Mouse (Mus musculus) intestine, embryonic 15.5 days (tissue): ENCODE measurements around the gene Pak4. TPM values are rescaled to one million over a fixed set of nuclear protein-coding genes. Genes with fewer than 3 reads are reported as not detected.
A peak's percentile ranks its signal among the peaks of the same experiment; 100 is the strongest.
"Not testable (repeated sequence)": the region's sequence is repeated elsewhere in the genome, so short reads cannot be mapped to it uniquely, and the experiment has no call there.

Experiments used
- ATAC-seq: fragments of 200-750 bp; cut with Nextera tagmentation; 2 replicates; pipeline ENCODE4 v1.8.0; 2017; ENCODE audit warnings: moderate TSS enrichment, moderate library complexity
- H3K27ac ChIP-seq: fragments of 300-500 bp; sonication (generic); 2 replicates; pipeline ENCODE4 v1.5.1; 2015; ENCODE audit warnings: mild to moderate bottlenecking, inconsistent platforms
- H3K27me3 ChIP-seq: fragments of 300-500 bp; sonication (generic); replicated peaks from 2 replicates; pipeline ENCODE4 v1.6.1; 2015; ENCODE audit warnings: inconsistent platforms
- H3K36me3 ChIP-seq: fragments of 300-500 bp; sonication (generic); 2 replicates; pipeline ENCODE4 v1.6.1; 2015; ENCODE audit warnings: inconsistent platforms
- H3K4me1 ChIP-seq: fragments of 300-500 bp; sonication (generic); replicated peaks from 2 replicates; pipeline ENCODE4 v1.6.1; 2015; ENCODE audit warnings: inconsistent platforms
- H3K4me2 ChIP-seq: fragments of 300-500 bp; sonication (generic); replicated peaks from 2 replicates; pipeline ENCODE4 v1.6.1; 2015; ENCODE audit warnings: mild to moderate bottlenecking, inconsistent platforms
- H3K4me3 ChIP-seq: fragments of 300-500 bp; sonication (generic); replicated peaks from 2 replicates; pipeline ENCODE4 v1.5.1; 2015; ENCODE audit warnings: inconsistent platforms
- H3K9ac ChIP-seq: fragments of 300-500 bp; sonication (generic); 2 replicates; pipeline ENCODE4 v1.6.1; 2015; ENCODE audit warnings: inconsistent platforms
- H3K9me3 ChIP-seq: fragments of 300-500 bp; sonication (generic); 2 replicates; pipeline ENCODE4 v1.6.1; 2016; ENCODE audit warnings: inconsistent platforms
- WGBS: fragments of 180-500 bp; shearing (Covaris S2); methylation state at CpG from one replicate; pipeline ENCODE4 v1.1.7; 2015; 5-methylcytosine and 5-hydroxymethylcytosine counted together
- polyA plus RNA-seq: library from polyadenylated mRNA; unstranded; fragments of >200 nt; fragmentation: Nextera tagmentation; extraction: Ambion mirVana; gene quantifications from 2 replicates; pipeline ENCODE4 v1.2.1, GENCODE M21; 2015

Pak4 gene
- polyA plus RNA-seq, 1 experiment from 2014 or later = 51.7 TPM

DNA sequence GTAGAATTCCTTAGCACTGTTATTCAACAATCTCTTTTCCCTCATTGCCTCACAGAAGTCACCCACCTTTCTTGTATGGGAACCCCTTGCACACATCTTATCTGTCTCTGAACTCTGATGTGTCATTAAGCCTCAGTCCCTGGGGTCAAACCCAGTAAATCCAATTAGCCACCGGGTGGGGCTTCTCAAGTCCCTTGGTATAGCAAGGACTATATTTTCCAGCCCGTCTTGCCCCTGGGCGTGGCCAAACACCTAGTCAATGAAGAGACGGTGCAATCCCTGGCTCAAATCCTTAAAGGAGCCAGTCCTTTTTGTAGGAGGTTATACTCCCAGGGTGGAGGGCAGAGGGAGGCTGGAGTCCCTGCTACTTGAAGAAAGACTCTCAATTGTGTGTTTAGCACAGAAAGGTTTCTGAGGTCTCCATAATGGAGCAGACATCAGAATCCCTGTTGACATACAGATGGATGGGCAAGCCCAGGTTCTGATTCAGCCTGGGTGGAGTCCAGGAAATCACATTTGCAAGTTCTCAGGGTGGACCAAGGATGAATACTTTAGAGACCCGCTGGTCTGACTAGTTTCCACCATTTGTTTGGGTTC is 41.9 kb downstream of the Pak4 start:
- H3K4me2 ChIP-seq = no peak overlapping the region
- no peak overlapping the region for H3K27ac ChIP-seq
- H3K36me3 ChIP-seq = peaks cover 14% of the 10 kb centered on the region
- no peak overlapping the region for H3K9ac ChIP-seq
- 7% methylated on average over 5 of the region's 5 CpGs for WGBS
- no peaks in the 10 kb centered on the region for H3K27me3 ChIP-seq
- no peaks in the 10 kb centered on the region for H3K9me3 ChIP-seq
- H3K4me3 ChIP-seq = no peak overlapping the region
- 0 out of 2 replicates have a peak, but pooled peaks have one; percentile 37 for ATAC-seq
- H3K4me1 ChIP-seq = peaks cover 8% of the 10 kb centered on the region

DNA sequence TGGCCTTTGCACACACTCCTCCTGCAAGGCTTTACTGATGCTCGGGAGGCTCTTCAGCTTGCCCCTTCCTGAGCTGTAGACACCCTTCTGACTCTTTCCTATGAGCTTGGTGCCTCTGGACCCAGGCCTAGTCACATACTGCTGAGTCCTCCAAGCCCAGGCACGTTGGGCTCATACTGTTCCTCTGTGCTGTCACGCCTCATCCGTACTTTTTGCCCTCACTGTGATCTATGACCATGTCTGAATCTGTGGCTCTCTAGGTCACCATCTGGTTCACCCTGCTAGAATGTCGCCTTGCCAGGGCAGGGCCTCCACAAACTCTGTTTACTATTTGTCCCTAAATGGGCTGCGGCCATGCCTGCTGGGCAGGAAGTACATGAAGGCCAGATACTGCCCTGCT is 44.9 kb downstream of the Pak4 start:
- Histone ChIP-seq H3K4me2 (no peak overlapping the region), H3K4me3 (no peak overlapping the region), H3K27ac (no peak overlapping the region), H3K4me1 (peaks cover 5% of the 10 kb centered on the region), H3K36me3 (no peaks in the 10 kb centered on the region), H3K27me3 (no peaks in the 10 kb centered on the region), H3K9me3 (no peaks in the 10 kb centered on the region), H3K9ac (no peak overlapping the region)
- ATAC-seq = no peak
- WGBS = 88% methylated on average over 6 of the region's 6 CpGs

DNA sequence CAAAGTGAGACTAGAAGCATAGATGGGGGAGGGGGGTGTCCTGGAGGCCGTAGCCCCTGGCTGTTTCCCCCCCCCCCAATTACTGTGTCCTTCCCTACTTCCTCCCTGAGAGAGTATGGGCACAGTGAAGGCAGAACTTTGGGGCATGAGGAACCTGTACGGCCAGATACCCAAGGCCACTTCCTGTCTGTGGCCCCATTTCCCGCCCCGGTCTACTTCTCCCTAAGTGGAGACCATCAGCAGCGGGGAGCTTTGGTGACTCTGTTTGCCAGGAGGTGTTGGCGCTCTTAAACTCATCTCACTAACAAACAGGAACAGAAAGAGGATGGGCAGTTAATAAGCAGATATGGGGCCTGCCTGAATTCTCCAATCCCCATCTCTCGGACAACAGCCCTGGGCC is 50.4 kb downstream of the Pak4 start:
- H3K36me3 ChIP-seq = no peaks in the 10 kb centered on the region
- no peak for ATAC-seq
- peaks cover 24% of the 10 kb centered on the region for H3K27me3 ChIP-seq
- WGBS = 64% methylated on average over 7 of the region's 7 CpGs
- no peak overlapping the region for H3K4me3 ChIP-seq
- H3K27ac ChIP-seq = no peak overlapping the region
- H3K4me1 ChIP-seq = peaks cover 13% of the 10 kb centered on the region; the same call in 1 of the 2 replicates
- no peaks in the 10 kb centered on the region for H3K9me3 ChIP-seq
- H3K4me2 ChIP-seq = no peak overlapping the region
- no peak overlapping the region for H3K9ac ChIP-seq

DNA sequence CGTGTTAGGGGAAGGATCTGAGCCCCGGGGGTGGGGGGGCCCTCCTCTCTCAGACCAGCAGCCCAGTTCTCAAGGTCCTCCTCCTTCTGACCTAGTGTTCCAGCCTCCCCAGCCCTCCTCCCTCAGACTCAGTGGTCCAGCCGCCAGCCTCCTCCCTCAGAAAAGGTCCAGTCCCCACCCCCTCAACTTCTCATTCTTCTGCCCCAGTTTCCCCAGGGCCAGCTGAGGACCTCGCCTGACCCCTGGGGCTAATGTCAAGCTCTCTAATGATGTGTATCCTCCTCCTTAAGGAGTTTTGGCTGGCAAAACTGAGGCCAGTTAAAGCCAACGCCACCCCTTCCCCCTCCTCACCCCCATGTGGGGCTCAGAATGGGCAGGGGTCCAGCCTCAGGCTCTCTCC is 50.8 kb downstream of the Pak4 start, which contains the start of gene Nccrp1:
Nccrp1 (minus strand) TSS at position 101 of the 400 bp plus-strand sequence.
- 8% methylated on average over 5 of the region's 5 CpGs for WGBS
- no peak for ATAC-seq
- H3K27ac ChIP-seq = no peak within 1 kb of the TSS
- H3K9ac ChIP-seq = no peak within 1 kb of the TSS
- no peaks in the 10 kb centered on the region for H3K9me3 ChIP-seq
- peak within 1 kb of the TSS; percentile 50 for H3K4me2 ChIP-seq
- peaks cover 24% of the 10 kb centered on the region for H3K27me3 ChIP-seq
- H3K4me1 ChIP-seq = peaks cover 13% of the 10 kb centered on the region; the same call in 1 of the 2 replicates
- no peaks in the 10 kb centered on the region for H3K36me3 ChIP-seq
- H3K4me3 ChIP-seq = peak within 1 kb of the TSS; percentile 21; the same call in 1 of the 2 replicates

DNA sequence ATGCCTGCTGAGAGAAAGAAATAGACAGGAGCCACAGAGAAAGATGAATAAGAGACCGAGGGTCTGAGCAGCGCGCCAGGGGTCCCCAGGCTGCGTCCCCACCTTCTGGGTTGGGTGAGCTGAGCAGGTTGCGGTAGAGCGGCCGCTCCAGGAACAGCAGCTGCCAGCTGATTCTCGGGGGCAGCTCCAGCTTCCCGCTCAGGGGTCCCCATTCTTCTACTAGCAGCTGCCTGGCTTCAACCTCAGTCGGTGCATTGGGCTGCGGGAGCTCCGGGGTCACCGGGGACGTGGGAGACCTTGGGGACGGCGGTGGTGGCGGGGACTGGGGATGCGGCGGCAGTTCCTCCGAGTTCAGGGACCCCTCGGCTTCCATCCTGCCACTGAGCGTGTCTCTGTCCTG is 51.3 kb downstream of the Pak4 start:
- 3% methylated on average over 22 of the region's 22 CpGs for WGBS
- Histone ChIP-seq H3K27me3 (peaks cover 24% of the 10 kb centered on the region), H3K4me2 (peak overlapping the region; percentile 50), H3K4me1 (peaks cover 13% of the 10 kb centered on the region; the same call in 1 of the 2 replicates), H3K27ac (no peak overlapping the region), H3K9me3 (no peaks in the 10 kb centered on the region), H3K36me3 (no peaks in the 10 kb centered on the region), H3K4me3 (peak overlapping the region; percentile 21; the same call in 1 of the 2 replicates), H3K9ac (no peak overlapping the region)
- ATAC-seq = no peak

DNA sequence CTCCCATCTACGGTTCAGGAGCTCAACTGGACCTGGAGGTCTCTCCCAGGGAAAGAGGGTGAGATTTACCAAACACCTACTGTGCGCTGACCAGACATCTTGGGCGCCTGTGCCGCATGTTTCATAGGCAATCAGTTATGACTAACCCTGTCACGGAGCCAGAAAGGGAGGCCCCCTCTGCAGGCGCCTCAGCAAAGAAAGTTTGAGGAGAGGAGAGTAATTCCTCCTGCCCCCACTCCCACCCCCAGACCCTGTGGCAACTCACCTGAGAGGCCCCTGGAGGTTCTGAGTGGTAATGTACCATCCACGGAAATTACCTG is 52.1 kb downstream of the Pak4 start:
- H3K4me3 ChIP-seq = no peak overlapping the region
- H3K9ac ChIP-seq = no peak overlapping the region
- H3K27me3 ChIP-seq = peaks cover 24% of the 10 kb centered on the region
- WGBS = 51% methylated on average over 7 of the region's 7 CpGs
- no peaks in the 10 kb centered on the region for H3K36me3 ChIP-seq
- ATAC-seq = no peak
- no peak overlapping the region for H3K4me2 ChIP-seq
- peaks cover 13% of the 10 kb centered on the region; the same call in 1 of the 2 replicates for H3K4me1 ChIP-seq
- no peak overlapping the region for H3K27ac ChIP-seq
- no peaks in the 10 kb centered on the region for H3K9me3 ChIP-seq

DNA sequence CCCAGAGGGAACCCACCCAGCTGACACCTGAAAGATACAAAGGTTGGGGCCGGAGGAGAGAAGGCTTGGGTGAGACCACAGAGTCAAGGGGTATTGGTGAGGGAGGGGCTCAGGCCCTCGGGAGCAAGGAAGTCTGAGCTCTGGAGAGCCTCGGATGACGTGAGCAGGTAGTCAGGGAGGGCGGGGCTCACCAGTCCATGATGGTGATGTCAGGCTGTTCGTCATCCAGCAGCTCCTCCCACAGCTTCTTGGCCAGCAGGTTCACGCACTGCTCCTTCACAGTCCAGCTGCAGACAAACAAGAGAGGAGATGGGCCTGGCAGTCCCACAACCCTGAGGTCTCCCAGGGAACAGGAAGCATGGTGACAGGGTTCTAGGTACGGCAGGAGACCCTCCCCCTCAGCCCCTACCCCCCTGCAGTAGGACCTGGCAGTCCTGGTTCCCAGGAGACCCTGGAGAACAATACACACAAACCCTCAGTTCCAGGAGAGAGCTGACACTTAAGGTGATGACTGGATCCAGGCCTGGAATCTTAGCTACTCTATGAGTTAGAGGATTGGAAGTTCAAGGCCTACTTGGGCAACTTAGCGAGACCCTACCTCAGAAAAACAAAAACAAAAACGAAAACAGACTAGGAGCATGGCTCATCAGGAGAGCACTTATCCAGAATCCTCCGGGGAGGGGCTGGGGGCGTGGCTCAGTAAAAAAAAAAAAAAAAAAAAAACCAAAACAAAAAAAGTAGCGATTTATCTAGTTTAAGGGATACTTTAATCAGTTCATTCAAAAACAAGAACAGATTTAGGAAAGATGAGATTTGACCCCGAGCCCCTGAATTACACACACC is 52.7 kb downstream of the Pak4 start:
- no peak overlapping the region for H3K27ac ChIP-seq
- H3K27me3 ChIP-seq = peaks cover 24% of the 10 kb centered on the region
- no peaks in the 10 kb centered on the region for H3K9me3 ChIP-seq
- no peak overlapping the region for H3K4me3 ChIP-seq
- H3K4me2 ChIP-seq = no peak overlapping the region
- whole genome bisulfite sequencing = 27% methylated on average over 14 of the region's 14 CpGs
- H3K4me1 ChIP-seq = peaks cover 13% of the 10 kb centered on the region; the same call in 1 of the 2 replicates
- no peak overlapping the region for H3K9ac ChIP-seq
- no peaks in the 10 kb centered on the region for H3K36me3 ChIP-seq
- peak; percentile 54 for ATAC-seq

DNA sequence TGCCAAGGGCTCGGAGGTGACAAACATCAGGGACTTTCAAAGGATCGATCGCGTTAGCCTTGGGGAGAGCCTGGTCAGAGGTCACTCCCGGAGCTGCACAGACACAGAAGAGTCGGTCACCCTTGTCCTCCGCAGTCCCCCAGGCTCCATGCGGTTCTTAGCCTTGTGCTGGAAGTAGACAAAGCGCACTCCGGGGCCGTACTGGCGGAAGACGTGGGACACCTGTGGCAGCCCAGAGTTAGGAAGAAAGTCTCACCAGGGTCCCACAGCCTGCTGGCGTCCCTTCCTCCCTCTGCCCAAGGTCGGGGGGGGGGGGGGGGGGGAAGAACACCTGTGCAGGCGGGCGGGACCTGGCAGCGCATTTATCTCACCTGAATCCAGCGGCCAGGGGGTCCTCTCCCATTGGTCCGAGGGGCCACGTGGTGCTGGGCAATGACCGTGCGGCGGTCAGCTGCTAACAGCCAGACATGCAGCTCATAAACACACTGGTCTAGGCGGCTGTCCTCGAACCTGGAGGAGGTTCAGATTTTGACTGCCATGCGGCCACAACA is 53.9 kb downstream of the Pak4 start:
- Histone ChIP-seq H3K4me2 (peak overlapping the region; percentile 55), H3K27ac (no peak overlapping the region)

DNA sequence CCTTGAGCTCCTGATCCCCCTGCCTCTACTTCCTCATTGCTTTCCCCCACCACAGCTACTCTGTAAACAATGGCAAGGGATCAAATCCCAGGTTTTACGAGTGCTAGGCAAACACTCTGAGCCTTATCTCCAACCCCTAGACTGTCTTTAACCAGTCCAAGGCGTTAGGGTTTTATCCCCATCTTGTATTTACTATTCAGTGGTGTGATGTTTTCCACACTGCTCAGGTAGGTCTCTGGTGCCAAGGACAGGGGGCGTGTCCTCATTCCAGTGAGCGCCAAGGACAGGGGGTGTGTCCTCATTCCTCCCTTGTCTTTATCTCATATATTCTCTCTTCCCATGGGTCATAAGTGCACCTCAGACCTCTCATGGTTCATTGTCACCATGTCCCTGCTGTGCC is 57.5 kb downstream of the Pak4 start, which contains the start of gene Sycn:
Sycn (plus strand) TSS at position 360 of the 400 bp plus-strand sequence.
- ATAC-seq = peak; percentile 48
- 45% methylated on average over 4 of the region's 4 CpGs for WGBS
- Histone ChIP-seq H3K9ac (no peak within 1 kb of the TSS), H3K27me3 (peaks cover 5% of the 10 kb centered on the region; the same call in 1 of the 2 replicates), H3K9me3 (no peaks in the 10 kb centered on the region), H3K4me1 (no peaks in the 10 kb centered on the region; the same call in 1 of the 2 replicates), H3K4me3 (no peak within 1 kb of the TSS), H3K27ac (0 out of 2 replicates have a peak within 1 kb of the TSS, but pooled peaks have one; percentile 32), H3K36me3 (no peaks in the 10 kb centered on the region), H3K4me2 (no peak within 1 kb of the TSS)

More for the DNA sequence above, 53.9 kb downstream of the Pak4 start:
- Histone ChIP-seq H3K4me3 (peak overlapping the region; percentile 19), H3K4me1 (peaks cover 13% of the 10 kb centered on the region; the same call in 1 of the 2 replicates), H3K9ac (no peak overlapping the region), H3K9me3 (no peaks in the 10 kb centered on the region), H3K36me3 (no peaks in the 10 kb centered on the region), H3K27me3 (peaks cover 24% of the 10 kb centered on the region)
- peak; percentile 63 for ATAC-seq
- 4% methylated on average over 23 of the region's 27 CpGs for WGBS

DNA sequence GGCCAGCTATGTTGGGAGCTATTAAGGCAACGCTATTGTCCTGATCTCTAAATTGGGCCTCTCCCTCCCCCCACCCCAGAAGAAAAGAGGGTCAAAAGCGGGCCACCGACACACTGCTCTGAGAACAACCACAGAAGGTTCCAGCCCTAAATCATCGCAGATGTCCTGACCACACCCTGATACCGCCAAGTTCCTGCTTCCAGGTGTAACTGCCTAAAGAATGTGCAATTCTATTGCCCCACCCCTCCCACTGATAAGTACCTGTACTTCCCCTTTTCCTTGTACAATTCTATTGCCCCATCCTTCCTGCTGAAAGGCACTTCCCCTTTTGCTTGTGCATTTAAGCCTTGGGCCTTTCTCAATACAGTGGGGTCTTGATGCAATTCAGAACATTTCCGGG is 59.1 kb downstream of the Pak4 start:
- ATAC-seq, H3K27ac ChIP-seq, H3K9me3 ChIP-seq, H3K4me1 ChIP-seq, H3K4me2 ChIP-seq, H3K36me3 ChIP-seq, H3K4me3 ChIP-seq, H3K27me3 ChIP-seq, H3K9ac ChIP-seq: not testable (repeated sequence)
- WGBS = 80% methylated on average over 6 of the region's 6 CpGs

DNA sequence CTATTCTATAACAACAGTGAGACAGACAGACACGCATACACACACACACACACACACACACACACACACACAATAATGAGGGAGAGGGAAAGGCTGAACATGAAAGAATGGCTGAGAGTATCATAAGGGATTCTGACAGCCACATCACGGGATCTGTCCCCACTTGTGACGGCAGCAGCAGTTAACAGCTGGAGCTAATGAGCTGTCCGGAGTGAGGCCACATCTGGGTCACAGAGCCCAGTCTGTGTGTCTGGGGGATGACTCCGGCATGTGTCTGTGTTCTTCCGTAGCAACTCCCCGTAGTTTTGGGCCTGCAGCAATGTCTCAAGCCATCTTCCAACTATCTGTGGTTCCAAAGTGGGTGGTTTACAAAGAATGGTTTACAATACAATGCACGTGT is 66.0 kb downstream of the Pak4 start:
- ATAC-seq = no peak
- Histone ChIP-seq H3K27me3 (no peaks in the 10 kb centered on the region), H3K4me2 (no peak overlapping the region), H3K27ac (no peak overlapping the region), H3K4me3 (no peak overlapping the region), H3K9me3 (no peaks in the 10 kb centered on the region), H3K9ac (no peak overlapping the region), H3K4me1 (0 out of 2 replicates have a peak, but pooled peaks cover 2% of the 10 kb centered on the region), H3K36me3 (no peaks in the 10 kb centered on the region)
- WGBS = 69% methylated on average over 8 of the region's 8 CpGs
